Mouse (Mus musculus): Measurements from ENCODE around the gene Mal. TPM values are rescaled to one million over a fixed set of nuclear protein-coding genes. Genes with fewer than 3 reads are reported as not detected.
A peak's percentile ranks its signal among the peaks of the same experiment; 100 is the strongest.

The Mal gene
- polyA plus RNA-seq, 1 experiment from 2014 or later: 1.2 TPM

- peak; percentile 86 for ATAC-seq
- H3K36me3 ChIP-seq (ENCODE audit: poor library complexity, severe bottlenecking): peaks cover 9% of the 10 kb centered on the region; the same call in 1 of the 2 replicates
- under 1% methylated on average over 24 of the region's 24 CpGs for WGBS
- peak overlapping the region; percentile 76 for H3K9ac ChIP-seq
- H3K27me3 ChIP-seq: 0 out of 2 replicates have a peak, but pooled peaks cover 3% of the 10 kb centered on the region
- peaks cover 33% of the 10 kb centered on the region for H3K4me1 ChIP-seq
- H3K4me2 ChIP-seq: peak overlapping the region; percentile 81
- no peak overlapping the region for H3K27ac ChIP-seq
- H3K9me3 ChIP-seq (replicated peaks): no peaks in the 10 kb centered on the region
- H3K4me3 ChIP-seq: peak overlapping the region; percentile 73
These were observed 72.0 kb downstream of the Mal start for GRCm38 (mm10) chr2:127584436-127584858.

Other genes with a start within 250 kb of the Mal start
- gene Gpat2, start 231.5 kb downstream of the Mal start, polyA plus RNA-seq (2015; fragmentation: Nextera tagmentation; extraction: Ambion mirVana): 0.12 and 0.13 TPM in 2 replicates
- gene Fahd2a, start 212.1 kb downstream of the Mal start, polyA plus RNA-seq (2015; fragmentation: Nextera tagmentation; extraction: Ambion mirVana): 28.2 and 31.6 TPM in 2 replicates
- gene Kcnip3, start 134.6 kb downstream of the Mal start, polyA plus RNA-seq (2015; fragmentation: Nextera tagmentation; extraction: Ambion mirVana): 5.2 and 6.3 TPM in 2 replicates
- gene Prom2, start 115.2 kb downstream of the Mal start, polyA plus RNA-seq (2015; fragmentation: Nextera tagmentation; extraction: Ambion mirVana): not detected in 2 replicates
- gene Zfp661, start 69.6 kb downstream of the Mal start, polyA plus RNA-seq (2015; fragmentation: Nextera tagmentation; extraction: Ambion mirVana): 9.4 and 9.7 TPM in 2 replicates
- 181 and 193 TPM in 2 replicates for gene Mrps5, start 69.5 kb downstream of the Mal start, polyA plus RNA-seq (2015; fragmentation: Nextera tagmentation; extraction: Ambion mirVana)
- gene Mall, start 73.2 kb upstream of the Mal start, polyA plus RNA-seq (2015; fragmentation: Nextera tagmentation; extraction: Ambion mirVana): 0.34 and 0.79 TPM in 2 replicates
- gene Nphp1, start 132.2 kb upstream of the Mal start, polyA plus RNA-seq (2015; fragmentation: Nextera tagmentation; extraction: Ambion mirVana): 25.8 and 26.8 TPM in 2 replicates
- 35.1 and 35.7 TPM in 2 replicates for gene Mtln, start 135.8 kb upstream of the Mal start, polyA plus RNA-seq (2015; fragmentation: Nextera tagmentation; extraction: Ambion mirVana)
- gene Bub1, start 175.2 kb upstream of the Mal start, polyA plus RNA-seq (2015; fragmentation: Nextera tagmentation; extraction: Ambion mirVana): 52.2 and 58.3 TPM in 2 replicates
- gene Acoxl, start 182.2 kb upstream of the Mal start, polyA plus RNA-seq (2015; fragmentation: Nextera tagmentation; extraction: Ambion mirVana): not detected in 2 replicates

Measured in forebrain, embryonic 13.5 days (tissue).